Mouse (Mus musculus) olfactory bulb, adult 2 months (tissue): ENCODE measurements around the gene Gyg.

Experiments used
- CTCF ChIP-seq: fragments of 200-500 bp; IDR thresholded peaks from 2 replicates; pipeline ENCODE4 v1.5.1; 2012; ENCODE audit warnings: low read depth, mild to moderate bottlenecking, low read length, moderate library complexity; ENCODE audit not compliant: insufficient read depth
- POLR2A ChIP-seq: fragments of 200-500 bp; IDR thresholded peaks from 2 replicates; pipeline ENCODE4 v1.6.1; 2012; ENCODE audit warnings: mild to moderate bottlenecking, low read depth, low read length, moderate library complexity; ENCODE audit not compliant: insufficient read depth

DNA sequence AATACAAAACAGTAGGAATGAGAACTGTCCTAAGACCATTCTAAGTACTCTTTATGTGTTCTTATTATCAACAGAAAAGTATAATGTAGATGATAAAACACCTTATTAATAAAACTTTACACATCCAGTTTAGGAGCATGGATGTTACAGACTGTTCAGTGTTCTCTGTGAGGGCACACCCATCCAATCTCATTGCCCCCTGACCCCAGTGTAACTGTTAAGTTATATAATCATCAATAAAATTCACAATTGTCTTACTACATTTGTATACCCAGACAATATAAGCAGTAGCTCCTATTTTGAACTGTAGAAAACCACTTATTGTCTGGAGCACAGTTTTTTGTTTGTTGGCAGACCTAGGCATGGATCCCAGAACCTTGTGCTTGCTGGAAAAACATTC lies 13.9 kb downstream of the Gyg start:
- TF ChIP-seq CTCF (no peak), POLR2A (no peak)
